Mouse (Mus musculus) stomach, postnatal 0 days (tissue): ENCODE measurements around the gene Trpm7. TPM values are rescaled to one million over a fixed set of nuclear protein-coding genes. Genes with fewer than 3 reads are reported as not detected.
A peak's percentile ranks its signal among the peaks of the same experiment; 100 is the strongest.

Experiments used
- ATAC-seq: fragments of 200-750 bp; cut with Nextera tagmentation; 2 replicates; pipeline ENCODE4 v1.8.0; 2017; ENCODE audit not compliant: low FRiP score, low TSS enrichment
- DNase-seq: peaks from one replicate; pipeline ENCODE4 v3.0.0-alpha.2; 2016; ENCODE audit warnings: low spot score
- H3K27ac ChIP-seq: fragments of 300-500 bp; sonication (generic); replicated peaks from 2 replicates; pipeline ENCODE4 v1.5.1; 2014; ENCODE audit warnings: mild to moderate bottlenecking, control low read depth
- H3K27me3 ChIP-seq: fragments of 300-500 bp; sonication (generic); 2 replicates; pipeline ENCODE4 v1.6.1; 2014; ENCODE audit warnings: low read length; ENCODE audit not compliant: control insufficient read depth, insufficient read depth
- H3K36me3 ChIP-seq: fragments of 300-500 bp; sonication (generic); 2 replicates; pipeline ENCODE4 v1.6.1; 2014; ENCODE audit warnings: low read length, mixed read lengths; ENCODE audit not compliant: control insufficient read depth, insufficient read depth
- H3K4me1 ChIP-seq: fragments of 300-500 bp; sonication (generic); replicated peaks from 2 replicates; pipeline ENCODE4 v1.6.1; 2014; ENCODE audit warnings: antibody characterized with exemption; ENCODE audit not compliant: control insufficient read depth, insufficient read depth
- H3K4me2 ChIP-seq: fragments of 300-500 bp; sonication (generic); replicated peaks from 2 replicates; pipeline ENCODE4 v1.6.1; 2014; ENCODE audit warnings: low read depth, mild to moderate bottlenecking, control low read depth, moderate library complexity
- H3K4me3 ChIP-seq: fragments of 300-500 bp; sonication (generic); 2 replicates; pipeline ENCODE4 v1.5.1; 2014; ENCODE audit warnings: low read depth, low read length, control low read depth
- H3K9ac ChIP-seq: fragments of 300-500 bp; sonication (generic); 2 replicates; pipeline ENCODE4 v1.6.1; 2014; ENCODE audit warnings: mild to moderate bottlenecking, low read length, control low read depth, mixed read lengths
- H3K9me3 ChIP-seq: fragments of 300-500 bp; sonication (generic); 2 replicates; pipeline ENCODE4 v1.6.1; 2016; ENCODE audit warnings: low read length; ENCODE audit not compliant: control insufficient read depth
- CTCF ChIP-seq: IDR thresholded peaks from 2 replicates; pipeline ENCODE4 v1.5.1; 2016; ENCODE audit warnings: antibody characterized with exemption, low read depth, mild to moderate bottlenecking, moderate library complexity
- EP300 ChIP-seq: optimal IDR thresholded peaks from 2 replicates; pipeline ENCODE3; 2016; ENCODE audit warnings: antibody characterized with exemption
- WGBS: fragments of 180-500 bp; shearing (Covaris S2); extraction: QIAGEN DNeasy Blood & Tissue Kit; methylation state at CpG from one replicate; pipeline ENCODE4 v1.1.7; 2014; 5-methylcytosine and 5-hydroxymethylcytosine counted together
- polyA plus RNA-seq: library from polyadenylated mRNA; unstranded; fragments of >200 nt; fragmentation: Nextera tagmentation; extraction: Ambion mirVana; gene quantifications from 2 replicates; pipeline ENCODE4 v1.2.1, GENCODE M21; 2015

Gene Trpm7
- polyA plus RNA-seq, 1 experiment from 2014 or later = 22.4 TPM

- TF ChIP-seq EP300 (no peak), CTCF (no peak)
- DNase-seq = no peak
- Histone ChIP-seq H3K36me3 (no peaks in the 10 kb centered on the region), H3K27ac (no peak overlapping the region), H3K9me3 (no peaks in the 10 kb centered on the region), H3K27me3 (no peaks in the 10 kb centered on the region), H3K4me3 (no peak overlapping the region), H3K4me1 (no peaks in the 10 kb centered on the region), H3K4me2 (no peak overlapping the region), H3K9ac (no peak overlapping the region)
- 65% methylated on average over 19 of the region's 19 CpGs for WGBS
- ATAC-seq = no peak
Measured at GRCm38 (mm10) chr2:126769431-126770181, 106.4 kb downstream of the Trpm7 start.

DNA sequence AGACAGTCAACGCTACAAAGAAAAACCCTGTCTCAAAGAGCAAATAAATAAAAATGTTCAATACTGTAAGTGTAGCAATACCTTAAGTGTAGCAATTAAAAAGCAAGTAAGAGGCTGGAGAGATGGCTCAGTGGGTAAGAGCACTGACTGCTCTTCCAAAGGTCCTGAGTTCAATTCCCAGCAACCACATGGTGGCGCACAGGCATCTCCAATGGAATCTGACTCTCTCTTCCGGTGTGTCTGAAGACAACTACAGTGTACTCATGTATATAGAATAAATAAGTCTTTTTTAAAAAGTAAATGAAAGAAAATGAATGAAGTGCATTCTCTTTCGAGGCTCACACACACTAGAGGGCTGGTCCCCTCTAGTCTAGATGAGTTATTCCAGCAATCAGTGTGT lies 107.8 kb downstream of the Trpm7 start:
- 68% methylated on average over 4 of the region's 4 CpGs for WGBS
- TF ChIP-seq EP300 (no peak), CTCF (peak; percentile 56)
- Histone ChIP-seq H3K9me3 (no peaks in the 10 kb centered on the region), H3K4me1 (no peaks in the 10 kb centered on the region), H3K9ac (no peak overlapping the region), H3K4me3 (no peak overlapping the region), H3K27me3 (no peaks in the 10 kb centered on the region), H3K36me3 (no peaks in the 10 kb centered on the region), H3K4me2 (no peak overlapping the region), H3K27ac (no peak overlapping the region)
- ATAC-seq (no peak), DNase-seq (no peak)

DNA sequence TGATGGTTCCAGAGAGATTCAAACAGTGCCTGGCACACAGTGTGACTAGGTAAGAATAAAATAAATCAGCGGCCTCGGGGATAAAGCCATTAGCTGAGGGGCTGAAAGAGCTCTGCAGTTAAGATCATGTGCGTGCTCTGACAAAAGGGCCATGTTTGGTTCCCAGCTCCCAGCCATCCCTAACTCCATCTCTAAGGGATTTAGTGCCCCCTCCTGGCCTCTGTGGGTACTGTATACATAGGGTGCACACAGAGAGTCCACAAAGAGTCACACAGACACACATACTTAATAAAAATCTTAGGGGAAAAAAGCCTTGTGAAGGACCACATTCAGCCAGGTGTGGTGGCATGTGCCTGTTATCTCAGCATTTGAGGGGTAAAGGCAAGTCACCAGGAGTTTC lies 108.4 kb downstream of the Trpm7 start:
- ATAC-seq (no peak), DNase-seq (no peak)
- H3K9ac ChIP-seq = no peak overlapping the region
- H3K27ac ChIP-seq = no peak overlapping the region
- no peaks in the 10 kb centered on the region for H3K9me3 ChIP-seq
- no peak overlapping the region for H3K4me2 ChIP-seq
- peaks cover 1% of the 10 kb centered on the region for H3K36me3 ChIP-seq
- WGBS = 99% methylated on average over 3 of the region's 3 CpGs
- no peaks in the 10 kb centered on the region for H3K27me3 ChIP-seq
- peak; percentile 15; the same call in 1 of the 2 replicates for TF ChIP-seq CTCF
- TF ChIP-seq EP300 = no peak
- no peaks in the 10 kb centered on the region for H3K4me1 ChIP-seq
- no peak overlapping the region for H3K4me3 ChIP-seq

GRCm38 (mm10) chr2:126765867-126766582 lies 110.0 kb downstream of the Trpm7 start:
- H3K9me3 ChIP-seq = no peaks in the 10 kb centered on the region
- H3K4me2 ChIP-seq = no peak overlapping the region
- H3K9ac ChIP-seq = no peak overlapping the region
- no peak for TF ChIP-seq CTCF
- TF ChIP-seq EP300 = no peak
- no peaks in the 10 kb centered on the region for H3K27me3 ChIP-seq
- H3K4me3 ChIP-seq = no peak overlapping the region
- DNase-seq = peak; percentile 21
- H3K4me1 ChIP-seq = no peaks in the 10 kb centered on the region
- H3K27ac ChIP-seq = no peak overlapping the region
- 41% methylated on average over 11 of the region's 11 CpGs for WGBS
- peaks cover 11% of the 10 kb centered on the region for H3K36me3 ChIP-seq
- no peak for ATAC-seq

DNA sequence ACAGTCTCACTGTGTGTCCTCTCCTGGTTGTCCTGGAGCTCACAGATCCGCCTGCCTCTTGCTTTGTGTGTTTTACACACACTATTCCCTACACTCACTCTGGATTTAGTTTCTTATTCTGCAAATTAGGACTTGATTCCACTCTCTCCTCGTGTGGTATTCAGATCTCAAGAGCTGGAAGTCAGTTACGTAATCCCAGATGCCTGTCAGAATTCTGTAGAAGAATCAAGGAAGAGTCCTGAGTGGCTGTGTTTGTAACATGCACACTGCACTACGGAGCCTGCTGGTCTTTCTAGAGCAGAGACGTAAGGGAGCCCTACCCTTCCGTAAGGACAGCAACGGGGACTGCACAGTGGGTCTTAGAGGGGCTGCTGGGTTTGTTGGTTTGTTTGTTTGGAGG lies 116.7 kb downstream of the Trpm7 start:
- H3K36me3 ChIP-seq = peaks cover 29% of the 10 kb centered on the region
- DNase-seq (no peak), ATAC-seq (no peak)

GRCm38 (mm10) chr2:126755664-126756063 lies 120.4 kb downstream of the Trpm7 start:
- no peaks in the 10 kb centered on the region for H3K9me3 ChIP-seq
- H3K36me3 ChIP-seq = peaks cover 27% of the 10 kb centered on the region
- ATAC-seq (no peak), DNase-seq (no peak)
- WGBS = 95% methylated on average over 6 of the region's 6 CpGs
- no peaks in the 10 kb centered on the region for H3K4me1 ChIP-seq
- no peak overlapping the region for H3K27ac ChIP-seq
- H3K9ac ChIP-seq = no peak overlapping the region
- no peak overlapping the region for H3K4me2 ChIP-seq
- no peaks in the 10 kb centered on the region for H3K27me3 ChIP-seq
- no peak overlapping the region for H3K4me3 ChIP-seq
- no peak for TF ChIP-seq CTCF
- TF ChIP-seq EP300 = no peak

More for the DNA sequence above, 116.7 kb downstream of the Trpm7 start:
- no peaks in the 10 kb centered on the region for H3K27me3 ChIP-seq
- TF ChIP-seq EP300 (no peak), CTCF (no peak)
- no peak overlapping the region for H3K27ac ChIP-seq
- H3K9me3 ChIP-seq = no peaks in the 10 kb centered on the region
- 93% methylated on average over 7 of the region's 7 CpGs for WGBS
- H3K9ac ChIP-seq = no peak overlapping the region
- H3K4me2 ChIP-seq = no peak overlapping the region
- H3K4me3 ChIP-seq = no peak overlapping the region
- H3K4me1 ChIP-seq = no peaks in the 10 kb centered on the region
